Mouse (Mus musculus) heart, embryonic 11.5 days (tissue): ENCODE results near the gene Msl3l2. TPM values are rescaled to one million over a fixed set of nuclear protein-coding genes. Genes with fewer than 3 reads are reported as not detected.

Experiments
- ATAC-seq: fragments of 200-750 bp; cut with Nextera tagmentation; replicated peaks from 2 replicates; pipeline ENCODE4 v1.8.0; 2017; ENCODE audit warnings: moderate library complexity; ENCODE audit not compliant: insufficient number of reproducible peaks, low FRiP score, low TSS enrichment
- H3K27ac ChIP-seq: fragments of 300-500 bp; sonication (generic); 2 replicates; pipeline ENCODE4 v1.5.1; 2014; ENCODE audit warnings: mild to moderate bottlenecking, low read depth, low read length
- H3K27me3 ChIP-seq: fragments of 300-500 bp; sonication (generic); 2 replicates; pipeline ENCODE4 v1.6.1; 2014; ENCODE audit warnings: mild to moderate bottlenecking, low read length, mixed read lengths; ENCODE audit not compliant: control insufficient read depth, insufficient read depth
- H3K36me3 ChIP-seq: fragments of 300-500 bp; sonication (generic); 2 replicates; pipeline ENCODE4 v1.6.1; 2014; ENCODE audit warnings: mild to moderate bottlenecking, low read length, moderate library complexity, mixed read lengths; ENCODE audit not compliant: control insufficient read depth, insufficient read depth
- H3K4me1 ChIP-seq: fragments of 300-500 bp; sonication (generic); 2 replicates; pipeline ENCODE4 v1.6.1; 2014; ENCODE audit warnings: low read length; ENCODE audit not compliant: control insufficient read depth, insufficient read depth
- H3K4me2 ChIP-seq: fragments of 300-500 bp; sonication (generic); 2 replicates; pipeline ENCODE4 v1.6.1; 2014; ENCODE audit warnings: mild to moderate bottlenecking, moderate library complexity
- H3K4me3 ChIP-seq: fragments of 300-500 bp; sonication (generic); 2 replicates; pipeline ENCODE4 v1.5.1; 2014; ENCODE audit warnings: low read depth, low read length
- H3K9ac ChIP-seq: fragments of 300-500 bp; sonication (generic); 2 replicates; pipeline ENCODE4 v1.6.1; 2014; ENCODE audit warnings: mild to moderate bottlenecking, low read depth, low read length, moderate library complexity
- H3K9me3 ChIP-seq: fragments of 300-500 bp; sonication (generic); replicated peaks from 2 replicates; pipeline ENCODE4 v1.6.1; 2016; ENCODE audit warnings: low read length; ENCODE audit not compliant: control insufficient read depth
- WGBS: fragments of 180-500 bp; shearing (Covaris S2); extraction: QIAGEN DNeasy Blood & Tissue Kit; methylation state at CpG from one replicate; pipeline ENCODE4 v1.1.7; 2014; ENCODE audit not compliant: insufficient replicate concordance; 5-methylcytosine and 5-hydroxymethylcytosine counted together
- polyA plus RNA-seq: library from polyadenylated mRNA; unstranded; fragments of >200 nt; fragmentation: Nextera tagmentation; extraction: Ambion mirVana; gene quantifications from 2 replicates; pipeline ENCODE4 v1.2.1, GENCODE M21; 2014

Gene Msl3l2
- polyA plus RNA-seq, 1 experiment from 2014 or later, result 5.0 TPM

- H3K9me3 ChIP-seq, result no peaks in the 10 kb centered on the region
- H3K4me1 ChIP-seq, result no peaks in the 10 kb centered on the region
- H3K4me3 ChIP-seq, result no peak overlapping the region
- no peak for ATAC-seq
- H3K4me2 ChIP-seq, result no peak overlapping the region
- H3K36me3 ChIP-seq, result no peaks in the 10 kb centered on the region
- no peaks in the 10 kb centered on the region for H3K27me3 ChIP-seq
- 81% methylated on average over 3 of the region's 3 CpGs for WGBS
- H3K9ac ChIP-seq, result no peak overlapping the region
- H3K27ac ChIP-seq, result no peak overlapping the region
Measured at GRCm38 (mm10) chr10:56156956-56157355, 50.2 kb downstream of the Msl3l2 start.

GRCm38 (mm10) chr10:56158207-56158606, 51.5 kb downstream of the Msl3l2 start:
- ATAC-seq, result no peak
- Histone ChIP-seq H3K27ac (no peak overlapping the region), H3K4me2 (no peak overlapping the region), H3K4me3 (no peak overlapping the region), H3K4me1 (no peaks in the 10 kb centered on the region), H3K9ac (no peak overlapping the region), H3K27me3 (no peaks in the 10 kb centered on the region), H3K36me3 (no peaks in the 10 kb centered on the region), H3K9me3 (no peaks in the 10 kb centered on the region)
- 86% methylated on average over 3 of the region's 3 CpGs for WGBS

- H3K9me3 ChIP-seq, result no peaks in the 10 kb centered on the region
- no peaks in the 10 kb centered on the region for H3K36me3 ChIP-seq
- H3K9ac ChIP-seq, result no peak overlapping the region
- ATAC-seq, result no peak
- 81% methylated on average over 2 of the region's 2 CpGs for WGBS
- H3K4me1 ChIP-seq, result no peaks in the 10 kb centered on the region
- H3K27ac ChIP-seq, result no peak overlapping the region
- no peak overlapping the region for H3K4me3 ChIP-seq
- H3K27me3 ChIP-seq, result no peaks in the 10 kb centered on the region
- no peak overlapping the region for H3K4me2 ChIP-seq
Measured at GRCm38 (mm10) chr10:56158748-56159147, 52.0 kb downstream of the Msl3l2 start.

GRCm38 (mm10) chr10:56164411-56164810, 57.7 kb downstream of the Msl3l2 start:
- H3K4me2 ChIP-seq, result no peak overlapping the region
- 74% methylated on average over 3 of the region's 3 CpGs for WGBS
- H3K4me1 ChIP-seq, result no peaks in the 10 kb centered on the region
- no peaks in the 10 kb centered on the region for H3K9me3 ChIP-seq
- no peak overlapping the region for H3K27ac ChIP-seq
- no peak for ATAC-seq
- no peak overlapping the region for H3K4me3 ChIP-seq
- H3K27me3 ChIP-seq, result no peaks in the 10 kb centered on the region
- H3K9ac ChIP-seq, result no peak overlapping the region
- H3K36me3 ChIP-seq, result no peaks in the 10 kb centered on the region

GRCm38 (mm10) chr10:56165758-56166157, 59.0 kb downstream of the Msl3l2 start:
- Histone ChIP-seq H3K4me2 (no peak overlapping the region), H3K27ac (no peak overlapping the region), H3K4me1 (no peaks in the 10 kb centered on the region), H3K9ac (no peak overlapping the region), H3K9me3 (no peaks in the 10 kb centered on the region), H3K27me3 (no peaks in the 10 kb centered on the region), H3K36me3 (no peaks in the 10 kb centered on the region), H3K4me3 (no peak overlapping the region)
- WGBS, result 82% methylated on average over 4 of the region's 4 CpGs
- no peak for ATAC-seq

Other genes with a start within 250 kb of the Msl3l2 start
- gene Tbc1d32, start 121.8 kb downstream of the Msl3l2 start, polyA plus RNA-seq, result 2.5 TPM in 2 replicates